Mouse (Mus musculus) heart, embryonic 11.5 days (tissue): ENCODE results near the gene C530008M17Rik. TPM values are rescaled to one million over a fixed set of nuclear protein-coding genes. Genes with fewer than 3 reads are reported as not detected.

ENCODE experiments used
- ATAC-seq: fragments of 200-750 bp; cut with Nextera tagmentation; replicated peaks from 2 replicates; pipeline ENCODE4 v1.8.0; 2017; ENCODE audit warnings: moderate library complexity; ENCODE audit not compliant: insufficient number of reproducible peaks, low FRiP score, low TSS enrichment
- H3K27ac ChIP-seq: fragments of 300-500 bp; sonication (generic); 2 replicates; pipeline ENCODE4 v1.5.1; 2014; ENCODE audit warnings: mild to moderate bottlenecking, low read depth, low read length
- H3K27me3 ChIP-seq: fragments of 300-500 bp; sonication (generic); 2 replicates; pipeline ENCODE4 v1.6.1; 2014; ENCODE audit warnings: mild to moderate bottlenecking, low read length, mixed read lengths; ENCODE audit not compliant: control insufficient read depth, insufficient read depth
- H3K36me3 ChIP-seq: fragments of 300-500 bp; sonication (generic); 2 replicates; pipeline ENCODE4 v1.6.1; 2014; ENCODE audit warnings: mild to moderate bottlenecking, low read length, moderate library complexity, mixed read lengths; ENCODE audit not compliant: control insufficient read depth, insufficient read depth
- H3K4me1 ChIP-seq: fragments of 300-500 bp; sonication (generic); 2 replicates; pipeline ENCODE4 v1.6.1; 2014; ENCODE audit warnings: low read length; ENCODE audit not compliant: control insufficient read depth, insufficient read depth
- H3K4me2 ChIP-seq: fragments of 300-500 bp; sonication (generic); 2 replicates; pipeline ENCODE4 v1.6.1; 2014; ENCODE audit warnings: mild to moderate bottlenecking, moderate library complexity
- H3K4me3 ChIP-seq: fragments of 300-500 bp; sonication (generic); 2 replicates; pipeline ENCODE4 v1.5.1; 2014; ENCODE audit warnings: low read depth, low read length
- H3K9ac ChIP-seq: fragments of 300-500 bp; sonication (generic); 2 replicates; pipeline ENCODE4 v1.6.1; 2014; ENCODE audit warnings: mild to moderate bottlenecking, low read depth, low read length, moderate library complexity
- H3K9me3 ChIP-seq: fragments of 300-500 bp; sonication (generic); replicated peaks from 2 replicates; pipeline ENCODE4 v1.6.1; 2016; ENCODE audit warnings: low read length; ENCODE audit not compliant: control insufficient read depth
- WGBS: fragments of 180-500 bp; shearing (Covaris S2); extraction: QIAGEN DNeasy Blood & Tissue Kit; methylation state at CpG from one replicate; pipeline ENCODE4 v1.1.7; 2014; ENCODE audit not compliant: insufficient replicate concordance; 5-methylcytosine and 5-hydroxymethylcytosine counted together
- polyA plus RNA-seq: library from polyadenylated mRNA; unstranded; fragments of >200 nt; fragmentation: Nextera tagmentation; extraction: Ambion mirVana; gene quantifications from 2 replicates; pipeline ENCODE4 v1.2.1, GENCODE M21; 2014

The C530008M17Rik gene
- polyA plus RNA-seq, 1 experiment from 2014 or later: 34.8 TPM

- Histone ChIP-seq H3K27me3 (no peaks in the 10 kb centered on the region), H3K9ac (no peak overlapping the region), H3K27ac (no peak overlapping the region), H3K4me3 (no peak overlapping the region), H3K4me1 (no peaks in the 10 kb centered on the region), H3K9me3 (no peaks in the 10 kb centered on the region), H3K36me3 (no peaks in the 10 kb centered on the region), H3K4me2 (no peak overlapping the region)
- no peak for ATAC-seq
- 77% methylated on average over 6 of the region's 6 CpGs for WGBS
Measured at GRCm38 (mm10) chr5:76733055-76733641, 76.8 kb downstream of the C530008M17Rik start.

GRCm38 (mm10) chr5:76741463-76741862 lies 85.2 kb downstream of the C530008M17Rik start:
- Histone ChIP-seq H3K4me2 (no peak overlapping the region), H3K27me3 (no peaks in the 10 kb centered on the region), H3K27ac (no peak overlapping the region), H3K9me3 (no peaks in the 10 kb centered on the region), H3K4me3 (no peak overlapping the region), H3K4me1 (no peaks in the 10 kb centered on the region), H3K36me3 (no peaks in the 10 kb centered on the region), H3K9ac (no peak overlapping the region)
- ATAC-seq: no peak
- 88% methylated on average over 6 of the region's 6 CpGs for WGBS

- H3K36me3 ChIP-seq: no peaks in the 10 kb centered on the region
- H3K9me3 ChIP-seq: no peaks in the 10 kb centered on the region
- no peak overlapping the region for H3K27ac ChIP-seq
- H3K4me2 ChIP-seq: no peak overlapping the region
- WGBS: 91% methylated on average over 6 of the region's 6 CpGs
- no peaks in the 10 kb centered on the region for H3K4me1 ChIP-seq
- ATAC-seq: no peak
- no peak overlapping the region for H3K9ac ChIP-seq
- no peak overlapping the region for H3K4me3 ChIP-seq
- H3K27me3 ChIP-seq: no peaks in the 10 kb centered on the region
Measured at GRCm38 (mm10) chr5:76742076-76742475, 85.8 kb downstream of the C530008M17Rik start.

- Histone ChIP-seq H3K4me3 (no peak overlapping the region), H3K9ac (no peak overlapping the region), H3K4me2 (no peak overlapping the region), H3K27me3 (no peaks in the 10 kb centered on the region), H3K4me1 (no peaks in the 10 kb centered on the region), H3K27ac (no peak overlapping the region), H3K36me3 (no peaks in the 10 kb centered on the region), H3K9me3 (no peaks in the 10 kb centered on the region)
- WGBS: 75% methylated on average over 9 of the region's 9 CpGs
- ATAC-seq: no peak
Measured at GRCm38 (mm10) chr5:76744737-76745209, 88.5 kb downstream of the C530008M17Rik start.

- 48% methylated on average over 7 of the region's 7 CpGs for WGBS
- H3K4me2 ChIP-seq: no peak overlapping the region
- ATAC-seq: no peak
Measured at GRCm38 (mm10) chr5:76747851-76748250, 91.5 kb downstream of the C530008M17Rik start.

GRCm38 (mm10) chr5:76752351-76752750 lies 96.0 kb downstream of the C530008M17Rik start:
- Histone ChIP-seq H3K36me3 (no peaks in the 10 kb centered on the region), H3K27ac (no peak overlapping the region), H3K9me3 (no peaks in the 10 kb centered on the region), H3K9ac (no peak overlapping the region), H3K4me3 (no peak overlapping the region), H3K27me3 (no peaks in the 10 kb centered on the region), H3K4me2 (no peak overlapping the region), H3K4me1 (no peaks in the 10 kb centered on the region)
- ATAC-seq: no peak
- WGBS: 74% methylated on average over 5 of the region's 5 CpGs

More at GRCm38 (mm10) chr5:76747851-76748250, 91.5 kb downstream of the C530008M17Rik start:
- Histone ChIP-seq H3K4me3 (no peak overlapping the region), H3K27ac (no peak overlapping the region), H3K4me1 (no peaks in the 10 kb centered on the region), H3K27me3 (no peaks in the 10 kb centered on the region), H3K9ac (no peak overlapping the region), H3K36me3 (no peaks in the 10 kb centered on the region), H3K9me3 (no peaks in the 10 kb centered on the region)

- Histone ChIP-seq H3K4me3 (no peak overlapping the region), H3K4me2 (no peak overlapping the region), H3K36me3 (no peaks in the 10 kb centered on the region), H3K9me3 (no peaks in the 10 kb centered on the region), H3K27me3 (no peaks in the 10 kb centered on the region), H3K4me1 (0 out of 2 replicates have a peak, but pooled peaks cover 6% of the 10 kb centered on the region), H3K27ac (no peak overlapping the region), H3K9ac (no peak overlapping the region)
- no peak for ATAC-seq
- 58% methylated on average over 3 of the region's 3 CpGs for WGBS
Measured at GRCm38 (mm10) chr5:76760349-76760748, 104.0 kb downstream of the C530008M17Rik start.

GRCm38 (mm10) chr5:76762030-76762698 lies 105.9 kb downstream of the C530008M17Rik start:
- H3K36me3 ChIP-seq: no peaks in the 10 kb centered on the region
- WGBS: 68% methylated on average over 14 of the region's 14 CpGs
- peaks cover 3% of the 10 kb centered on the region; the same call in 1 of the 2 replicates for H3K9me3 ChIP-seq
- H3K4me3 ChIP-seq: no peak overlapping the region
- H3K4me2 ChIP-seq: no peak overlapping the region
- ATAC-seq: no peak
- H3K9ac ChIP-seq: no peak overlapping the region
- H3K27ac ChIP-seq: no peak overlapping the region
- 0 out of 2 replicates have a peak, but pooled peaks cover 6% of the 10 kb centered on the region for H3K4me1 ChIP-seq
- H3K27me3 ChIP-seq: no peaks in the 10 kb centered on the region
